Mouse (Mus musculus) lung, postnatal 36 days (tissue): ENCODE results near the gene Zfyve9.
A peak's percentile ranks its signal among the peaks of the same experiment; 100 is the strongest.

Source experiments
- DNase-seq: peaks from one replicate; pipeline ENCODE4 v3.0.0; 2022; ENCODE audit warnings: mixed read lengths

The Zfyve9 gene

GRCm38 (mm10) chr4:108780057-108780863 lies at the start of gene Zfyve9:
TSS of gene Zfyve9 (minus strand) at chr4:108780798.
- DNase-seq: peak; percentile 79

GRCm38 (mm10) chr4:108826643-108827042 lies 46.0 kb upstream of the Zfyve9 start:
- no peak for DNase-seq

- no peak for DNase-seq
These were observed 45.5 kb upstream of the Zfyve9 start for GRCm38 (mm10) chr4:108826096-108826495.

- peak; percentile 51 for DNase-seq
These were observed 45.1 kb upstream of the Zfyve9 start for GRCm38 (mm10) chr4:108825677-108826076.

GRCm38 (mm10) chr4:108811550-108811949 lies 31.0 kb upstream of the Zfyve9 start:
- no peak for DNase-seq

- no peak for DNase-seq
These were observed 30.5 kb upstream of the Zfyve9 start for GRCm38 (mm10) chr4:108811142-108811541.

- no peak for DNase-seq
These were observed 22.9 kb upstream of the Zfyve9 start for GRCm38 (mm10) chr4:108803535-108803934.

GRCm38 (mm10) chr4:108798083-108798830 lies 17.7 kb upstream of the Zfyve9 start:
- peak; percentile 93 for DNase-seq

- peak; percentile 33 for DNase-seq
These were observed 16.1 kb upstream of the Zfyve9 start for GRCm38 (mm10) chr4:108796701-108797100.

GRCm38 (mm10) chr4:108793941-108794340 lies 13.3 kb upstream of the Zfyve9 start:
- peak; percentile 14 for DNase-seq

- no peak for DNase-seq
These were observed 9.9 kb upstream of the Zfyve9 start for GRCm38 (mm10) chr4:108790507-108790906.

GRCm38 (mm10) chr4:108789258-108789936 lies 8.8 kb upstream of the Zfyve9 start:
- peak; percentile 6 for DNase-seq

- no peak for DNase-seq
These were observed 2.0 kb upstream of the Zfyve9 start for GRCm38 (mm10) chr4:108782421-108783085.

- no peak for DNase-seq
These were observed 998 bp upstream of the Zfyve9 start for GRCm38 (mm10) chr4:108781596-108781995.

GRCm38 (mm10) chr4:108780864-108781205 lies 237 bp upstream of the Zfyve9 start:
- no peak for DNase-seq

- DNase-seq: no peak
These were observed 888 bp downstream of the Zfyve9 start for GRCm38 (mm10) chr4:108779763-108780056.

- no peak for DNase-seq
These were observed 12.1 kb downstream of the Zfyve9 start for GRCm38 (mm10) chr4:108768527-108768926.

GRCm38 (mm10) chr4:108759583-108759982 lies 21.0 kb downstream of the Zfyve9 start:
- DNase-seq: no peak

- DNase-seq: no peak
These were observed 34.3 kb downstream of the Zfyve9 start for GRCm38 (mm10) chr4:108746160-108746873.

- no peak for DNase-seq
These were observed 49.0 kb downstream of the Zfyve9 start for GRCm38 (mm10) chr4:108731582-108731981.

- no peak for DNase-seq
These were observed 50.1 kb downstream of the Zfyve9 start for GRCm38 (mm10) chr4:108730450-108730849.

GRCm38 (mm10) chr4:108724102-108724501 lies 56.5 kb downstream of the Zfyve9 start:
- no peak for DNase-seq
